Mouse (Mus musculus): ENCODE measurements around the gene Asb10. TPM values are rescaled to one million over a fixed set of nuclear protein-coding genes. Genes with fewer than 3 reads are reported as not detected.
"Not testable (repeated sequence)": the region's sequence is repeated elsewhere in the genome, so short reads cannot be mapped to it uniquely, and the experiment has no call there.

Asb10 gene
- total RNA-seq (2022): 1 to 10 TPM in 2 of 4 experiments, under 1 TPM in 2; 0.65 to 4.1 (median 2.1) TPM

DNA sequence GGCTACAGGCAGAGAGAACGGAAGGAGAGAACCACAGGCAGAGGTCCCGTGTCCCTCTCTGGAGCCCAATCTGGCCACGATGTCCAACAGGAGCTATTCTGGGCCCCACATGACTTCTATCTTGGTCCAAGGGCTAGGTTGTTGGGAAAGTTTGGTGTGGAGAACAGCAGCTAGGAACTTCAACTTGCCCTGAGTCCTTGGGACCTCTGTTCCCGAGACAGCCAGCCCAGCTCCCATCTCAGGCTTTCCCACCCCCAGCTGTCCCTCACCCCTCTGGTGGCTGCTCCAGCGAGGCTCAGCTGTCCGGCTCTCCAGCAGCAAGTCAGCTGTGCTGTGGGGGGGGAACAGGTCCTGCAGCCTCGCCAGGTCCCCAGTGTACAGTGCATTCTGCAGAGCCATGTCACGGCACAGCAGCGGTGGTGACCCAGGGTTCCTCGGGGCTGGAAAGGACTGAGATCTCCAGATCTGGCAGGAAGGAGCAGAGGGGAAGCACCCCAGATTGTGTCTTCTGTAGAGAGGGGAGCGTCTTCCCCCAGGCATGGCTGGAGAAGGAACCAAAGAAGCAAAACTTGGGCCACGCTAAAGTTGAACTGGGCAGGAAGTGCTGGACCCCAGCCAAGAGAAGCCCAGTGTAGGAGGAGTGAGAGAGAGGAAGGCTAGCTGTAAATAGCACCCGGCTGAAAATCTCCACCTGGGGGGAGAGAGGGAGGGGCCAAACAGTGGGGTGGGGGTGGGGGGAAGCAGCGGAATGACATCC lies at the start of gene Asb10:
Gene Asb10, minus strand, starts transcription at position 592 of the 757 bp plus-strand sequence.
- no peak for DNase-seq (ENCODE audit: low spot score in 2 of 2)

DNA sequence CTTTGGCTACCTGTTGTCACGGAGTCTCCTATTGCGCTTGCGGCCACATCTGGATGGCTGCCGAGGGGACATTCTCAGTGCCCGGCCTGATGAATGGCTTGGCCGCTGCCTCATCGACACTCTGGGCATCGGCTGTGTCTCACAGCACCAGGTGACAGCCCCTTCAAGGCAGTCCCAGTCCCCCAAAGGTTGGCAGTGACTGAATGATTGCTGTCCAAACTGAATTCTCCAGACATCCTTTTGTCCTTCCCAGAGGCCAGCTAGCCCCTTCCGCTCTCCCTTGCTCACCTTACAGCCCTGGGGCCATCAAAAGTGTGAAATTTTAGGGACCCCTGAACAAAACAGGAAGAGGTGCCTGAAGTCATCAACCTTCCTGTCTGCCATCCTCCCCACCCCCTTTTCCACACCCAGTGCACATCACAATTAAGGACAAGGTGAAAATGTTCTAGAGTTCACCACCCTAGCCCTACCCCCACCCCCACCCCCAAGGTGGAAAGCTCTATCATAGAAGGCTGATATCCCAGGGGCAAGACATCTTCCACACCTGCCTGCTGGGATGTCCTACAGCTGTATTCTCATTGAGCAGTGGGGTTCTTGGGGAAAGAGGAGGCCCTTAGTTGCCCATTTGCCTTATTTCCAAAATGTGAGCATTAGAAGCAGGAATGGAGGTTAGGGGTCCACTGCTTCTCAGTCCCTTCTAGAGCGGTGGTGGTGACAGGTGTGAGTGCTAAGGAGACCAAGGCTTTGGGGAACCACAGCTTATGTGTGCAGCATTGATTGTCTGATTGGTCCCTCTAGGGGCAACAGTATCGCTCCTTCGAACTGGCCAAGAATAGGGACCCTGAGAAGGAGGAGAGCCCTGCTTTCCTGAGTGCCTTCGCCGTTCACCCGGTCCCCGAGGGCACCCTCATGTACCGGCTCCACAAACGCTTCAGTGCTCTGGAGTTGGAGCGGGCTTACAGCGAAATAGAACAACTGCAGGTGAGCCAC lies 49.0 kb upstream of the Asb10 start:
- DNase-seq (ENCODE audit: low spot score in 2 of 2): no peak

DNA sequence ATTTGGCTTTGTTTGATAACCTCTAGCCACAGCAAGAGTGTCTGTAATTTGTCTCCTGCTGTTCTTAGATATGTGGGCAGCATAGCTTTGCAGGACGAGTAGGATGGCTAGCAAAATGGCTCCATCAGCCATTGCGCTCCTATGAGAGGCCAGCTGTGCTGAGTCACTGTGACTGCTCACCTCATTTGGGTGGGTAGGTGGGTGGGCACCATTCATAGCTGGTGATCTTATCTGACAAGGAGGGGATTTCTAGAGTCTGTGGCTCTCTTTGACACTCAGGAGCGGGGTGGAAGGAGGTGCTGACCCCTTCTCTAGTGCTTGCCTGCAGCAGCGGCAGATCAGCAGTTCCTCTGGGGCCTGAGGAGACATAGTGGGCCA lies 46.4 kb upstream of the Asb10 start:
- DNase-seq (ENCODE audit: low spot score in 2 of 2): peak in 1 of 2 experiments; percentile 63

DNA sequence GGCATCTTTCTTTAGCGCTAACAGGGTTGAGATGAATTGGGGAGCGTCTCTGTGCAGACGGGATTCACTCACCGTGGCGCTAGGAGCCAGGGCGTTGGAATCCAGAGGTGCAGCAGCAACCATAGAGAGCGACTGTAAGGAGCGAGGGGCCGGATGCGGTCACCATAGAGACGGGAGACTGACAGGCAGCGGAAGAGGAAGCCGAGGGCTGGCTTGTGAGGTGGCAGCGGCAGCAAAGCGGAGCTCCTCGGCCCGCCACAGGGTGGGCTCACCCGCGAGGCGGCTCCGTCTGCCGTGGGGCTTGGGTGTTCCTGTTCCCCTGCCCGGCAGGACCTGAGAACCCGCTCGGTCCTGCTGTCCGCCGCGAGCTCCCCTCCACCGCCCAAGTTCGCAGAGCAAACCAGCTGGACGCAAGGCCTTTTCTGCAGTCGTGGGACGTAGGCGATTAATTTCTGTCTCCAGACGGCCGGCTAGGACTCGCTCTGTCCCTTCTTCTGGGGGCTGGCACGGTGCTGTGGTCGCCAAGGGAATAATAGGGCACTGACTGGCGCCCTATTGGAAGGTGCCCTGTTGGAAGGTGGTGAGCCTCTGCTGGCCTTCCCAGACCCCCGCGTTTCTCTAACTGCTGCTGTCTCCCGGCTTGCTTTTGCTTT lies 45.9 kb upstream of the Asb10 start, which contains the start of gene Chpf2:
Gene Chpf2, plus strand, starts transcription at position 195 of the 653 bp plus-strand sequence.
- peak in 1 of 2 experiments; percentile 74 for DNase-seq (ENCODE audit: low spot score in 2 of 2)

DNA sequence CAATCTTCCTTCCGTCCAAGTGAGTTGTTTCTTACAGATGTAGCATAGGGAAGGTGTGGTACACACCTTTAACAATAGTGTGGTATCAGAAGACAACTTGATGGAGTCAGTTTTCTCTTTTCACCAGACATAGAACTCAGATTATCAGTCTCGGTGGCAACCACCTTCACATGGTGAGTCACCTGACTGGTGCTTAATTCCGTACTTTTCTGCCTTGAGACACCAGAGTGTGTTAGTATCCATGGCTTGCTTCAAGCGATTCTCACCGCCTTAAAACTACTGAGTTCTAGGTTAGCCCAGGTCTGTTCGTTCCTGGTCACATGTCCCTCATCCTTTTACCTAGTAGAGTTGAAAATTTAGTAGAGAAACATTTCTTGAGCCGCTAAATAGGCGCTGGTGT lies 45.3 kb upstream of the Asb10 start:
- DNase-seq (ENCODE audit: low spot score in 2 of 2): no peak

DNA sequence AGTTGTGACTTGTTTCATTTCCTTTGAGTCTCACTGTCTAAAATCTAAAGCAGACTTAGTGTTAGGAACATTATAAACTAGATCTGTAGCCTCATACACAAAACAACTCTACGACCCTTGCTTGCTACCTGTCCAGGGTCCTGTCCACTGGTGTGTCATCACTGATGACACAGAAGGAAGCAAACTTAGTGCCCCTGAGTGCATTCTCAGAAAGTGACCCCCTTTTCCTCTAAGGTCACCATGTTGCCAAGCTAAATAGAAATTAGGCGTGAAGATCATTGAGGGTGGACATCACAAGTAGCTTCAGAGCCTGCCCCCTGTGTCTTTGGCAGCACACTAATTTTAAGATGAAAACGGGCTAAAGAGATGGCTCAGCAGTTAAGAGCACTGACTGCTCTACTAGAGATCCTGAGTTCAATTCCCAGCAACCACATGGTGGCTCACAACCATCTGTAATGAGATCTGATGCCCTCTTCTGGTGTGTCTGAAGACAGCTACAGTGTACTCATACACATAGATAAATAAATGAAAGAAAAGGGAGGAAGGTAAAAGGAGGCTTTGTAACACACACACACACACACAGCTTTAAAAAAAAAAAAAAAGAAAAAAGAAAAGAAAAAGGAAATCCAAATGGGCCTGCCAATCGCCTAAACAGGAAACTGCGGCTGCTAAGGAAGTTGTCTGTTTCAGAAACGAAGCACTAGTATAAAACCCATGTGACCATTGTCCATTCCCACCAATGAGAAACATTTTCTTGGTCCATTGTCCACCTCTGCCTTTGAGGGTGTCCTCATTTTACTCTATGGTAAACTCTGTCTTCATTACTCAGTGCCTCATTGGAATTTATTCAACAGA lies 37.6 kb upstream of the Asb10 start:
- no peak for DNase-seq (ENCODE audit: low spot score in 2 of 2)

DNA sequence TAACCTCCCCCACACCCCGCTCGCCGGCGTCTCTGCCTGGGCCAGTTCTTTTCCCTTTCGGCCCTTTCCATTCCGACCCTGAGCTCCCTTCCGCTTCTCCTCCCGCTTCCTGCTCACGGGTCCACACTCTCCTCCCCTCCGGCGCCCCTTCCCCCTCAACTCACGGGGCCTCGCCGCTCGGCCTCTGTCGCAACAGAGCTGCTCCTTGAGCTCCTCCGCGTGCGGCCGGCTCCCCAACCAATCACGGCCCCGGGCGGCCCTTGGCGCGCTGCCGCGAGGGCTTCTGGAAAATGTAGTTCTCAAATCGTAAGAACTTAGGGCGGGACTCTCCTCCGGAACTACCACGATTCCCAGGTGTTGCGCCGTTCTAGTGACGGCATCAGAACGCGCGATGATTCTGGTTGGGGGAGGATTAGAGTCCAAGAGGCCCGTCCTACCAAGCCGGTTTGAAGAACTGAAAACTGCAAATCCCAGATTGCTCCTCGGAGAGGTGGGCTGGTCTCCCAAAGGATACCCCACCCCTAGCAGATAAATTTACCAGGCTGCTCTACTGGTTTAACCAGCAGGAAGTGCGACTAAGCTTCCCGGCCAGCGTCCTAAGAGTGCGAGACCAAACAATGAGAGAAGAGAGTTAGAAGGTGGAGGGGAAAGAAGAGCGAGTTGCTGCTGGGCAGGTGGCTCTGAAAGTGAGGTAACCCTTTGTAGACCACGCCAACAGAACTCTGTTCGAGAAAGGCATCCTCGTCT lies 36.6 kb upstream of the Asb10 start, which contains the start of gene Abcf2:
Gene Abcf2, minus strand, starts transcription at position 285 of the 747 bp plus-strand sequence.
- DNase-seq (ENCODE audit: low spot score in 2 of 2): peak; percentile 100

DNA sequence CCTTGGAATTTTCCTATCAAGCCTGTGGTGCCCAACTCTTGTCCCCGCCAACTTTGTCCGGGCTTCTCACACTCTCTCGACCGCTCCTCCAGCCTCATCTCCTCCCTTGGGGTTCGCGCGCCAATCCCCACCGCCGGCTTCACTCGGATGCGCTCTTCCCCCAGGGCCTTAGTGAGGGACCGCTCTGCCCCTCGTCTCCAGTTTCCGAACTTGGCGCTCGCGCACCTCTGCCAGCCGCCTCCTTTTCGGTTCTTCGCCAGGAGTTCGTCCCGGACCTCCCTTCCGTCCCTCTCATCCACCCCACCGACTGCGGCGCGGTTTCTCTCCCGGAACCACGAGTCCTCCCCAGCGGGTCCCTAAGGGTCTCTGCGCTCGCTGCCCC lies 36.0 kb upstream of the Asb10 start:
- no peak for DNase-seq (ENCODE audit: low spot score in 2 of 2)

DNA sequence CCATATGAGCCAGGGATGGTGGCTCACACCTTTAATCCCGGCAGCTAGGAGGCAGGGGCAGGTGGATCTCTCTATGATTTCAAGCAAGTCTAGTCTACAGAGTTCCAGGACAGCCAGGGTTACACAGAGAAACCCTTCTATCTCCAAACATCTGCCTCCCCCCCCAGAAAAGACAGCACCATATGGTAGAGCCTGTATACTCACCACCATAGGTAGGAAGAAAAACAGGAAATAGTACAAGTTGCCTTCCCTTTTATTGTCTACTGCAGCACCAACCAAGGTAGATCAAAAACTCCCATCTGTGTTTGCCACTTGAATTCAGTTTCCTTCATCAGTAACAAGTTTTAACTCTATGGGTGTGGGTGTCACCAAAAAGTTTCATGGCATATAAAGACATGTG lies 35.2 kb upstream of the Asb10 start:
- DNase-seq (ENCODE audit: low spot score in 2 of 2): no peak

DNA sequence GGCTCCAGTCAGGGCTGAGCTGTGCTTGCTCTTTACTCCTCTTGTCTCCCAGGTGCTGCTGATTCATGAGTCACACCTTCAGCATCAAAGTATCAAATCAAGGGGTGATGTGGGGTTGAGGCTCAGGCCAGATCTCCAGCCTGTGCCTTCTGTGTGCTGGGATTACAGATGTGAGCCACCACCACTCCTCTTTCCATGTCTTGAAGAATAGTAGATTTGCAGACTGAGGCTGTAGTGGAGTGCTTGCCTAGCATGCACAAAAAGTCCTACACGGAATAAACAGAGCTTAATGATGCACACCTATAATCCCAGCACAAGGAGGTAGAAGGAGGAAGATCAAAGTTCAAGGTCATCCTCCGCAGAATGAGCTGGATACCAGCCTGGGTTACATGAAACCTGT lies 15.9 kb upstream of the Asb10 start, which contains the start of gene 4931409K22Rik:
Gene 4931409K22Rik, minus strand, starts transcription at position 101 of the 400 bp plus-strand sequence.
- DNase-seq (ENCODE audit: low spot score in 2 of 2): no peak

DNA sequence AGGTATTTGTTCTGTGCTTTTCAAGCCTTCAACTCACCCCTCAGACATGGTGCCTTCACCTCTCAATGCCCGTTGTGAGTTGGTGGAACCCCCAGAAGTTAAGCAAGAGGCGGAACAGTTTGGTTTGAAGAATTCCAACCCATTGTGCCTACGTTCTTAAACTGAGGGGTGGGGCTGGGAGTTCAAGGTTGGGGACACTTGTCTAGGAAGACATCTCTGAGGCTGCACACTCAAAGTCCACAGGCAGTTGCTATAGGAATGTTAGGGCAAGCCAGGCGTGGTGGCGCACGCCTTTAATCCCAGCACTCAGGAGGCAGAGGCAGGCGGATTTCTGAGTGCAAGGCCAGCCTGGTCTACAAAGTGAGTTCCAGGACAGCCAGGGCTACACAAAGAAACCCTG lies 14.6 kb upstream of the Asb10 start:
- DNase-seq (ENCODE audit: low spot score in 2 of 2): not testable (repeated sequence)

DNA sequence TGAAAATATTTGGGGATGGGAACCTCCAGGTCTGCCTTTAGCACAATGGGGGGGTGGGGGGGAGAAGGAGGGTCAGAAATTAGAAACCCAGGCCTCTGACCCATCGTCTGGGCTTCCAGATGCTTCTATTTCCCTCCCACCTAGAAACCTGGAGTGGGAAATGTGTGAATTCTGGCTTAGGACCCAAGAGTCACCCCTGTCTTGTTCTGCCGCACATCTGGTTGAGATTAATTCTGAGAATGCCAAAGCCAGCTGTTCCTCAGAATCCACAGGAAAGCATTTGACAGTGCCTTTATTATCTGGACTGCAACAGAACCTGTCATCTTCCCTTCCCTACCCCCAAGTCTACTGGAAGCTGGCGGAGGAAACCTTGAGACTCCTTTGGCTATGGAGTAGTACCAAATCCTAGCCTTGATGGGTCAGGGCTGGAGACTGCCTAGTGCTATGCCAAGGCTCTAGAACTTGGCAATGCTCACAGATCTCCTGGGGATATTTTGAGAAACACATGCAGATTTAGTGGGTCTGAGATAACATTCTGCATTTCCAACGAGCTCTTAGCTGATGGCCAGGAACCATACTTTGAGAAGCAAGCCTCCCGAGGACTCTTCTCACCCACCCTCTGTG lies 13.0 kb upstream of the Asb10 start:
- DNase-seq (ENCODE audit: low spot score in 2 of 2): no peak

DNA sequence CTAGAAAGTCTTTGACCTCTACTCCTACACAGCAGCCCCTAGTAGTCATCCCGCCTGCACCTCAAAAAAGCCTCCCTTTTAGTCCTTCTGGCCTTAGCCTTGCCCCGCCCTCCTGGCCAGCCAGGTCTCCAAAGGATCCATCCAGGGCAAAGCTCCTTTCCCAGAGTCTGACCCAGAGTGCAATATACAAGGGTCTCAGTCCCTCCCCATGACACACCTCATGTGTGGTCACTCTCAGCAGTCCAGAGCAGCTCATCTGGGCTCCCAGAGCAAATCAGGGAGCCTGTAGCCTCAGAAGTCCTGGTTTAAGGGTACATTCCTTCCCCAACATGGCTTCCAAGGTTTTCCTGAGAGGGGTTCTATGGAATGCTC lies 10.5 kb upstream of the Asb10 start:
- no peak for DNase-seq (ENCODE audit: low spot score in 2 of 2)

DNA sequence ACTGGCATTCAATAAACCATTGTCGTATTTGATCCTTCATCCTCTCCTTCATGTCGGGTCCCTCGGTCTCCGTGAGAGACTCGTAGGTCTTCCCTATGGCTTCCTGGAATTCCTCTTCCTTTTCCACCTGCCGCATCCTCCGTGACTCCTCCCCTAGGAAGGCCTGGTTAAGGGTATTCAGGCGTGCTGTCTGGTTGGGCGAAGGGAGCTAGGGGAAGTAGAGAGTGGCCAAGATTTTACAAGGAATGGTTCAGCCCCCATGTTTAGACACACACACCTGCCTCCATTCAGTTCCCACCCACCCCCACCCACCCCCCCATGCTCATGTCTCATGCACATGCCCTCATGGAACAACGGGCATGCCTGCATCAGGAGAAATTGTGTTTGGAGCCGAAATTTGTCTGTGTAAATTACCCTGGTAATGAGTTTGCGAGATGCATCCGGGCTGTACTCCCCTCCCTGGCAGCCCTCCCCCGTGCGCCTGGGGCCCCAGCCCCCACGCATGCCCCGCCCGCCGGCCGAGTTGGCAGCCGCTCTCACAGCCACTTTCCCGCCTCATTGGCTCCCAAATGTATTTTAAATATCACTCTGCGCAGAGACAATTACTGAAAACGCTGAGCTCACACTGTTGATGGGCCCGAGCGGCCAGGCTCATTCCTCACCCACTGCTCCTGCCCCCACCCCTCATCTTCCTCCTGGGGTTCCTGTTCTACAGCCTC lies 10.0 kb upstream of the Asb10 start:
- DNase-seq (ENCODE audit: low spot score in 2 of 2): peak in 1 of 2 experiments; percentile 56

DNA sequence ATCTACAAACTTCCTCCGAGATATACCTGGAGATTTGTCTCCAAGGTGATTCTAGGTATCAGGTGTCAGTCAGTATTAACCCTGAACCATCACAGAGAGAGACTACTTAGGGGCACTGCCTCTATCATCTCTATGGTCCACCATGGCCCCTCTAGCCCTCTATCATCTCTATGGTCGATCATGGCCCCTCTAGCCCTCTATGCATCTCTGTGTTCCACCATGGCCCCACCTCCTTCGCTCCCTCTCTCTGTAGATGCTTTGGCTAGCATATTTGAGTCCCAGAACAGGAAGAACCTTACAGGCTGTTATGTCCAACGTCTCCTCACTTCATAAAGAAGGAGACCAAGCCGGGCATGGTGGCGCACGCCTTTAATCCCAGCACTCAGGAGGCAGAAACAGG lies 1.9 kb upstream of the Asb10 start:
- no peak for DNase-seq (ENCODE audit: low spot score in 2 of 2)

DNA sequence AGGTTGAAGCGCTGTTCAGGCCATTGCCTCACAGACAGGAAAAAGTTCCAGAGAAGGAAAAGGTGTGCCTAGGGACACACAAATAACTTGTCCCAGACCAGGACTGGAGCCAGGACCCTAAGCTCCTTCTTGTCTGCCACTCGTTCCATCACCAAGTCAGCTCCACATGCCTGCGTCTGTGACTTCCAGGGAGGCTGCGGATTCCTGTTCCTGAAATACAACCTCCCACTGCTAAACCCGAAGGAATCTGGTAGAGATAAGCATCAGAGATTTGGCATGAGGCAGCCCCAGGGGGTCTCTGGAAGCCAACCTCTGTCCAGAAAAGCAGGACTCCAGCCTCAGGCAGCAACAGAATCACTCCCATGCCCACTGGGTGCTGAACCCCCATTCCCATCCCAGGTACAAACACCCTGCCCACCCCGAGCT lies 379 bp upstream of the Asb10 start:
- DNase-seq (ENCODE audit: low spot score in 2 of 2): no peak

DNA sequence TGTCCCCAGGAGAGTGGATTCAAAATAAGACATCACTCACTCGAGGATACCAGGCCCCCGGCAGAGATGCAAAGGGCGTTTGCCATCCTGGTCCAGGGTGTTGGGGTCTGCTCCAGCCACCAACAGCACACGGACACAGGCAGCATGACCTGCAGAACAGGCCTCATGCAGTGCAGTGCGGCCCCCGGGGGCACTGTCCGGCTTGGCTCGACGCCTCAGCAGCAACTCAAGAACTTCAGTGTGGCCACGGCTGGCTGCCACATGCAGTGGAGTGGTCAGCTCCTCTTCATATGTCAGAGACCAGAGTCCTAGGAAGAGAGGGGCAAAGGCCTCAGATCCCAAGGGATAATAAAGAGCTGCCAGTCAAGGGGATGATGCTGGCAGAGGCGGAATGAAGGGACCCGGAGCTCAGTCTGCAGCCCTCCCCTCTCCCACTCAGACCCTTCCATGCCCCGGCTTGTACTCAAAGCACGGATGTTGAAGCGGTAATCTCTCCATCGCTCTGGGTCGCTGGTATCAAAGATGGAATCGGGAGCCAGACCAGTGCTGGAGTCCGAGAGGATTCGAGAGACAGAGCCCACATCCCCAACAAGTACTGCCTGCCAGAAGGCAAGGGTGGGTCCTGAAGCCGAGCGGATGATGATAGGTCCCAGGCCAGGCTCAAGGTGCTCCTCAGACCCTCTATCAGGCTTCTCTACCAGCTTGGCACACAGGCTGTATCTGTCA lies 1.0 kb downstream of the Asb10 start:
- no peak for DNase-seq (ENCODE audit: low spot score in 2 of 2)

DNA sequence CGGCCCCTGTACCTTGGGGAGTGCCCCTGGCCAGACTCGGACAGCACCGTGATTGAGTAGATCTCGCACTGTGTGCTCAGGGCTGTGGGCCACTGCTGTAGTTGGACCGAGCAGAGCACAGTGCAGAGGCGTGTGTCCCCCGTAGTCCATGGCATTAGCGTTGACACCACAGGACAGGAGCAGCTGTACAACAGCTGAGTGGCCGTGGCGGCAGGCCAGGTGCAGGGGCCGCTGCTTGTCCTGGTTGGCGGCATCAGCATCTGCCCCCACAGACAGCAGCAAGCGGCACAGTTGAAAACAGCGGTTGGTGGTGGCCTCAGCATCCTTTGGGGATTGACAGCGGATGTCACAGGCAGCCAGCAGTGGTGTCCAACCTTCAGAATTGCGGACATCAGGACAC lies 3.2 kb downstream of the Asb10 start:
- DNase-seq (ENCODE audit: low spot score in 2 of 2): no peak

Data from left cerebral cortex, adult 8-10 months (tissue).